Mouse (Mus musculus): ENCODE measurements around the gene Cntrob. TPM values are rescaled to one million over a fixed set of nuclear protein-coding genes. Genes with fewer than 3 reads are reported as not detected.
"Not testable (repeated sequence)": the region's sequence is repeated elsewhere in the genome, so short reads cannot be mapped to it uniquely, and the experiment has no call there.

Cntrob gene
- polyA plus RNA-seq, 1 experiment from 2014 or later: 26.4 TPM

- ATAC-seq (ENCODE audit: low FRiP score, low read depth): no peak
- Histone ChIP-seq H3K36me3 (peaks cover 29% of the 10 kb centered on the region), H3K9me3 (no peaks in the 10 kb centered on the region), H3K27ac (peak overlapping the region; percentile 87), H3K4me2 (replicated peaks) (peak overlapping the region; percentile 83), H3K27me3 (peaks cover 16% of the 10 kb centered on the region), H3K4me3 (peak overlapping the region; percentile 60), H3K9ac (peak overlapping the region; percentile 84), H3K4me1 (peaks cover 44% of the 10 kb centered on the region)
- 22% methylated on average over 18 of the region's 18 CpGs for WGBS
These were observed 693 bp downstream of the Cntrob start for GRCm38 (mm10) chr11:69322693-69323471.

GRCm38 (mm10) chr11:69322010-69322409 is 1.6 kb downstream of the Cntrob start:
- H3K4me2 ChIP-seq (replicated peaks): peak overlapping the region; percentile 83
- 59% methylated on average over 6 of the region's 6 CpGs for WGBS
- H3K9ac ChIP-seq: peak overlapping the region; percentile 84
- peaks cover 37% of the 10 kb centered on the region for H3K36me3 ChIP-seq
- no peak for ATAC-seq (ENCODE audit: low FRiP score, low read depth)
- H3K27me3 ChIP-seq: peaks cover 7% of the 10 kb centered on the region
- H3K27ac ChIP-seq: no peak overlapping the region
- peaks cover 40% of the 10 kb centered on the region for H3K4me1 ChIP-seq
- peak overlapping the region; percentile 60; the same call in 1 of the 2 replicates for H3K4me3 ChIP-seq
- H3K9me3 ChIP-seq: no peaks in the 10 kb centered on the region

- ATAC-seq (ENCODE audit: low FRiP score, low read depth): no peak
- Histone ChIP-seq H3K4me1 (peaks cover 36% of the 10 kb centered on the region), H3K4me3 (no peak overlapping the region), H3K9ac (peak overlapping the region; percentile 84), H3K27me3 (peaks cover 3% of the 10 kb centered on the region), H3K27ac (no peak overlapping the region), H3K4me2 (replicated peaks) (peak overlapping the region; percentile 83), H3K9me3 (no peaks in the 10 kb centered on the region), H3K36me3 (peaks cover 37% of the 10 kb centered on the region)
- 89% methylated on average over 6 of the region's 6 CpGs for WGBS
These were observed 2.0 kb downstream of the Cntrob start for GRCm38 (mm10) chr11:69321580-69321979.

GRCm38 (mm10) chr11:69318000-69318399 is 5.6 kb downstream of the Cntrob start:
- H3K4me2 ChIP-seq (replicated peaks); H3K27me3 ChIP-seq; H3K9me3 ChIP-seq; H3K4me3 ChIP-seq; H3K9ac ChIP-seq; H3K27ac ChIP-seq; ATAC-seq (ENCODE audit: low FRiP score, low read depth): not testable (repeated sequence)
- WGBS: 88% methylated on average over 3 of the region's 3 CpGs
- peaks cover 15% of the 10 kb centered on the region for H3K4me1 ChIP-seq
- H3K36me3 ChIP-seq: peaks cover 65% of the 10 kb centered on the region

GRCm38 (mm10) chr11:69316361-69316760 is 7.2 kb downstream of the Cntrob start:
- WGBS: 98% methylated on average over 6 of the region's 6 CpGs
- no peak overlapping the region for H3K9ac ChIP-seq
- H3K4me1 ChIP-seq: no peaks in the 10 kb centered on the region
- no peak overlapping the region for H3K4me2 ChIP-seq (replicated peaks)
- ATAC-seq (ENCODE audit: low FRiP score, low read depth): no peak
- peaks cover 82% of the 10 kb centered on the region for H3K36me3 ChIP-seq
- H3K4me3 ChIP-seq: no peak overlapping the region
- no peak overlapping the region for H3K27ac ChIP-seq
- no peaks in the 10 kb centered on the region for H3K27me3 ChIP-seq
- no peaks in the 10 kb centered on the region for H3K9me3 ChIP-seq

GRCm38 (mm10) chr11:69311266-69311665 is 12.3 kb downstream of the Cntrob start:
- Histone ChIP-seq H3K36me3 (peaks cover 91% of the 10 kb centered on the region), H3K4me1 (no peaks in the 10 kb centered on the region), H3K27ac (no peak overlapping the region), H3K27me3 (no peaks in the 10 kb centered on the region), H3K9ac (0 out of 2 replicates have a peak overlapping the region, but pooled peaks have one; percentile 0), H3K4me2 (replicated peaks) (no peak overlapping the region), H3K9me3 (no peaks in the 10 kb centered on the region), H3K4me3 (no peak overlapping the region)
- 83% methylated on average over 7 of the region's 7 CpGs for WGBS
- ATAC-seq (ENCODE audit: low FRiP score, low read depth): no peak

GRCm38 (mm10) chr11:69306039-69306438 is 17.5 kb downstream of the Cntrob start:
- 96% methylated on average over 2 of the region's 2 CpGs for WGBS
- no peaks in the 10 kb centered on the region for H3K27me3 ChIP-seq
- H3K9me3 ChIP-seq: no peaks in the 10 kb centered on the region
- ATAC-seq (ENCODE audit: low FRiP score, low read depth): no peak
- no peak overlapping the region for H3K4me3 ChIP-seq
- H3K4me2 ChIP-seq (replicated peaks): no peak overlapping the region
- H3K4me1 ChIP-seq: no peaks in the 10 kb centered on the region
- no peak overlapping the region for H3K27ac ChIP-seq
- H3K36me3 ChIP-seq: peaks cover 91% of the 10 kb centered on the region
- H3K9ac ChIP-seq: no peak overlapping the region

GRCm38 (mm10) chr11:69305291-69305690 is 18.3 kb downstream of the Cntrob start:
- Histone ChIP-seq H3K4me1 (no peaks in the 10 kb centered on the region), H3K9ac (no peak overlapping the region), H3K4me3 (no peak overlapping the region), H3K9me3 (no peaks in the 10 kb centered on the region), H3K27ac (no peak overlapping the region), H3K36me3 (peaks cover 90% of the 10 kb centered on the region), H3K4me2 (replicated peaks) (no peak overlapping the region), H3K27me3 (no peaks in the 10 kb centered on the region)
- ATAC-seq (ENCODE audit: low FRiP score, low read depth): no peak
- 92% methylated on average over 9 of the region's 9 CpGs for WGBS

- H3K4me1 ChIP-seq: no peaks in the 10 kb centered on the region
- H3K27me3 ChIP-seq: no peaks in the 10 kb centered on the region
- no peak overlapping the region for H3K4me3 ChIP-seq
- peaks cover 89% of the 10 kb centered on the region for H3K36me3 ChIP-seq
- no peak for ATAC-seq (ENCODE audit: low FRiP score, low read depth)
- no peak overlapping the region for H3K9ac ChIP-seq
- H3K4me2 ChIP-seq (replicated peaks): no peak overlapping the region
- WGBS: 92% methylated on average over 7 of the region's 7 CpGs
- H3K27ac ChIP-seq: no peak overlapping the region
- H3K9me3 ChIP-seq: no peaks in the 10 kb centered on the region
These were observed 20.8 kb downstream of the Cntrob start for GRCm38 (mm10) chr11:69302817-69303216.

GRCm38 (mm10) chr11:69298231-69298630 is 25.3 kb downstream of the Cntrob start:
- H3K4me1 ChIP-seq: no peaks in the 10 kb centered on the region
- no peak for ATAC-seq (ENCODE audit: low FRiP score, low read depth)
- H3K27ac ChIP-seq: no peak overlapping the region
- no peak overlapping the region for H3K4me3 ChIP-seq
- no peaks in the 10 kb centered on the region for H3K9me3 ChIP-seq
- H3K4me2 ChIP-seq (replicated peaks): no peak overlapping the region
- H3K9ac ChIP-seq: no peak overlapping the region
- H3K36me3 ChIP-seq: peaks cover 52% of the 10 kb centered on the region
- 82% methylated on average over 7 of the region's 7 CpGs for WGBS
- no peaks in the 10 kb centered on the region for H3K27me3 ChIP-seq

- Histone ChIP-seq H3K4me2 (replicated peaks) (no peak overlapping the region), H3K9ac (no peak overlapping the region), H3K4me3 (no peak overlapping the region), H3K4me1 (no peaks in the 10 kb centered on the region), H3K27ac (no peak overlapping the region), H3K27me3 (no peaks in the 10 kb centered on the region), H3K36me3 (peaks cover 48% of the 10 kb centered on the region), H3K9me3 (no peaks in the 10 kb centered on the region)
- no peak for ATAC-seq (ENCODE audit: low FRiP score, low read depth)
- WGBS: 91% methylated on average over 2 of the region's 2 CpGs
These were observed 25.8 kb downstream of the Cntrob start for GRCm38 (mm10) chr11:69297799-69298198.

- Histone ChIP-seq H3K27me3 (no peaks in the 10 kb centered on the region), H3K27ac (no peak overlapping the region), H3K9ac (no peak overlapping the region), H3K4me3 (no peak overlapping the region), H3K4me1 (no peaks in the 10 kb centered on the region), H3K9me3 (no peaks in the 10 kb centered on the region), H3K36me3 (peaks cover 26% of the 10 kb centered on the region), H3K4me2 (replicated peaks) (no peak overlapping the region)
- no peak for ATAC-seq (ENCODE audit: low FRiP score, low read depth)
- WGBS: 91% methylated on average over 3 of the region's 3 CpGs
These were observed 28.3 kb downstream of the Cntrob start for GRCm38 (mm10) chr11:69295286-69295685.

- ATAC-seq (ENCODE audit: low FRiP score, low read depth): no peak
- 0 out of 2 replicates have a peak, but pooled peaks cover 4% of the 10 kb centered on the region for H3K9me3 ChIP-seq
- no peak overlapping the region for H3K9ac ChIP-seq
- H3K4me3 ChIP-seq: no peak overlapping the region
- H3K27me3 ChIP-seq: no peaks in the 10 kb centered on the region
- H3K4me2 ChIP-seq (replicated peaks): no peak overlapping the region
- WGBS: 91% methylated on average over 5 of the region's 5 CpGs
- no peaks in the 10 kb centered on the region for H3K36me3 ChIP-seq
- H3K4me1 ChIP-seq: no peaks in the 10 kb centered on the region
- H3K27ac ChIP-seq: no peak overlapping the region
These were observed 32.5 kb downstream of the Cntrob start for GRCm38 (mm10) chr11:69291111-69291510.

Measured in limb, embryonic 13.5 days (tissue).